Mouse (Mus musculus) thymus, postnatal 36 days (tissue): ENCODE data around the gene Trhde.

Experiments used
- DNase-seq, 2 experiments: peaks; one replicate each; pipeline ENCODE4 v3.0.0; 2022; ENCODE audit warnings: mixed read lengths in 2 of 2

Gene Trhde

DNA sequence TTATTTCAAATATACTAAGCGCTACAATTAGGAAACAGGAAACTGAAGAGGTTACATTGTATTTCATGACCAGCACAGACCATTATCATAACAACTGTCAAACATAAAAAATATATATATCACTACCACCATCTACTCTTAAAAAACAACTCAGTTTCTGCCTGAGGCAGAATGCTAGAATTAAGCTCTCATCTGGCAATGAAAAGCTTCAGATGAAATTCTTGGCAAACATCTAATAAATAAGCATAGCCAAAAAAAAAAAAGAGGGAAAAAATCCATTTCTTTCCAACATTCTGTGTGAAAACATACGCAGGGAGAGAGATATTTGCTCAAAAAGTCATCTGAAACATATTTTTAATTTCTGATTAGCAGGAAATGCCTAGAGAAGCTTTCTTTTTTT lies 67.0 kb downstream of the Trhde start:
- DNase-seq, result no peak

DNA sequence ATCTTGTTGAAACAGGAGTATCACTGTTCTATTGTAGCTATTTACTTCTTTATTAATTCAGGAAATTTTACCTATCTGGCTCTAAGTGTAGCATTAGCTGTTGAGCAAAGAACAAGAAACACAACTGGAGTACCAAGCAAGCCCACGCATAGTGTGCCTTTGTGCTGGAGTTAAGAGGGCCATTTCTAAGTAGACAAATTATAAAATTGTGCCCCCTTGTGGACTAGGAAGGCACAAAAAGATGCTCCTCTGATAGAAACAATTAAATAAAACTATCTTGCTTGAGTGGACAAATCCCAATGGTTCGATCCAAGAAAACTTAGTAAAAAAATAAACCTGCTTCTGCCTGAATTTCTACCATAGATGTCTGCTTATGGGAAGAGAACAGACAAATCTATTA lies 76.5 kb downstream of the Trhde start:
- DNase-seq, result no peak

DNA sequence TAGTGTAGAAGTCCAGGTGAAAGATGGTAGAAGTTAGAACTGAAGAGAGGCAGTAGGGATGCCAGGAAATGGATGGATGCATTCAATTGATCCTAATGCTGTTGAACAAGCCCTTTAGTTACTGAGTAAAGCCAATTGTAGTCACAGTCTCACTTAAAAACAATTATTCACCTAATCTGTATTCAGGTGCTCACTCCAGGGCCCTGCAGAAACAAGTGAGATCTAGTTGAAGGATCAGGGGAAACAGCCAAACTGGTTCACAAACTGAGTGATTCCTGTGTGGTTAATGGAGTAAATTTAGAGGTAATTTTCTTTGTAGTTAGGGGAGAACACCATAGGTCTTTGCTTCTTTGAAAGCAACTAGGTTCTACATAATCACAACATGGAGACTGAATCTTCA lies 100.3 kb downstream of the Trhde start:
- no peak for DNase-seq

DNA sequence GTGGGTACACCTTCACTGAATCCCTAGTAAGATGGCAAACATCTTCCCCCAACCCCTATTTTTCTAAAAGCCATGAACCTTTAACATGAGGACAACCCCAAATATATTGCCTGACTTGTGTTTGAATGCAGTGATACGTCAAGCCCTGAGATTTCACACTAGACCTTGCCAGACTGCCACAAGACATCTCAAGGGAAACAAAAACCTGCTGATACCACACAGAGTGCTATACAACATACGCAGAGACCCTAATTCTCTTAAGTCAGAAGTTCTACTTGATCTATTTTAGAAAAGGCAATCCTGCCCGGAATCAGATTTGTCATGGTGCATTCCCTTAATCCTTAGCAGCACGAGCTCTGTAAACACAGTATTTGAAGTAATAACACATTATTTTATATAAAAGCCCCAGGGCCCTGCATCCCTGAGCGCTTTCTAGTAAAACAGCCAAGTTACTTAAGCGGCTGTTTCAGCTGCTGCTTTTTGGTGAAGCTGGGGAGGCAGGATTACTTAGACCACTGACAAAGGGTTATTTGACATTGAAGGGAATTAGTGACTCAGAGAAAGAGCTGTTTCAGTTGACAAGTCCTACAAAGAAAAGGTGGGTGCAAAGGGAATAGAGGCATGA lies 130.2 kb downstream of the Trhde start:
- DNase-seq, result no peak

DNA sequence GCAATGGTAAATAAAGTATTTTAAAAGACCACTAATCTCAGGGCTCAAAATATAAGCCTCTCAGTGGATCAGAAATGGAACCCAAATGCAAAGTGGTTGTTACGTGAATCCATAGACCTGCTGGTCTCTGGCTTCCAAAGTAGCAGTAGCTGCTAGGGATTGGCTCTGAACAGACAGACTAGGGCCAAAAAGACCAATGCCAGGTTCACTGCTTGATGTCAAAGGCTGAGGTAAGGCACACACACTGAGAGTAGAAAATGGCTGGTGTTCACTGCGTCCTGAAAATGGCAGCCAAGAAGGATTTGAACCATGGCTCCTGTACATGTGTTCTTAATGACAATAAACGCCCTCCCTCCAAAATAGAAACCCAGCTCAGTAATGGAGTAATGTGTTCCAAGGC lies 209.1 kb downstream of the Trhde start:
- DNase-seq, result no peak

DNA sequence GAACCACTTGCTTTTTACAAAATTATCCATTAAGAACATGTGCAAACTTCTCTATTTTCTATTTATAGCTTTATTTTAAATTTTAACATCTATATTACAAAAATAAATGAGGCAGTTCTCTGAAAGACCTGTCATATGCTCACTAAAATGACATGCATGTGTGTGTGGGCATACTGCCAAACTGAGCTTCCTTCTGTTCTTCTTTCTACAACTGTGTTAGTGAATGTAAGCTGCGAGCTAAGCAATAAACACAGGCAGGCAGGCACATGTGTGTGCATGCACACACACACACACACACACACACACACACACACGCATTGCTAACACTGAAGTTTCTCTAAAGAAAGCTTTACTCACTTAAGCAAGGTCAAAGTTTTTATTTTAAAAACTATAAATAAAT lies 223.2 kb downstream of the Trhde start:
- no peak for DNase-seq

DNA sequence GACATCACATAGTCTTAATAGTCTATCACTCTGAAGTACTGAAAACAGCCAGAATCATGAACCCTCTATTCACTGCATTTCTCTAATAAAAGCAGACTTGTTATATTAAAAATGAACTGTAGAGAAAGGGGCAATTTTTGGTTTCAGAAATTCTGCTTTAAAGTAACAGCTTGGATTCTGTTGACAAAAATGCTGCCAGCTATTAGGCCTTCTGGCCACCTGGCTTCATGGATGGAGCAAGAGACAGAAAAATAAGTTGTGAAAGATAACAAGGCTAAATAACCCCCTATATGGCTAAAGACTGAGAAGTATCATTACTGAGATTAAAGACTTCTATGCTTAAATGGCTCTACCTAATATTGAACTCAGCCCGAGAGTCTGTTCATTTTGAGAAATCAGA lies 234.2 kb downstream of the Trhde start:
- DNase-seq, result no peak

DNA sequence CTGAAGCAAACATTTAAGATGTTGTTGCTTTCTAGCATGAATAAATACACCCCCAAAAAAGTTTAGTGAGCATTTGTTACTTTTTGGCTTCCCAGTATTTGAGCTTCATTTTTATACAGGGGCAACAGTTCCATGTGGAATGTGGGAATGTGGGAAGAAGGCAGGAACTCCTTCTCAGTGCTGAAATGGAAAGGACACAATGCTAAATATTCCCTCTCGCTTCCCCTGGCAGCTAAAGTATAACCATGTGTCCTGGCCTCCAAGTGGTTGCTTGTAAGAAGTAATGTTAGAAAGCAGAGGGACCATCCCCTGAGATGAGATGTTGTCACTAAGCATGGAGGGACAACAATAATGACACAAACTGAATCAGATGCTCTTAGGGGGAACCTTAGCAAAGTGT lies 292.9 kb downstream of the Trhde start:
- no peak for DNase-seq

DNA sequence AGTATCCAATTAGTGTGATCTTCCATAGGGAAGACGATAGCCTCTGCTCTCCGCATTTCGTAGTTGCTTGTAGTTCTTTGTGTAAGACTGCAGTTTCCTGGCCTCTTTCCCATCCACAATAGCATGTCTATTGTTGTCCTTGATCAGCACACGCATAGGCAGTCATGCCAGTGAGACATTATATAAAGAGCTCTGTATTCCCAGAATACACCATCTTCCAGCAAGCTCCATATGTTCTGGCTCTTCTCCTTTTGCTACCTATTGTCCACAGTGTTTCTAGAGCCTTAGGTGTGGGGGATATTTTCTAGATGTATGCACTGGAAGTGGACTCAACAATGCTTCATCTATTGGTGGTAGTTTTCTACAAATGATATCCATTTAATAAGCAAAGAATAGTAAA lies 313.3 kb downstream of the Trhde start:
- DNase-seq, result no peak

DNA sequence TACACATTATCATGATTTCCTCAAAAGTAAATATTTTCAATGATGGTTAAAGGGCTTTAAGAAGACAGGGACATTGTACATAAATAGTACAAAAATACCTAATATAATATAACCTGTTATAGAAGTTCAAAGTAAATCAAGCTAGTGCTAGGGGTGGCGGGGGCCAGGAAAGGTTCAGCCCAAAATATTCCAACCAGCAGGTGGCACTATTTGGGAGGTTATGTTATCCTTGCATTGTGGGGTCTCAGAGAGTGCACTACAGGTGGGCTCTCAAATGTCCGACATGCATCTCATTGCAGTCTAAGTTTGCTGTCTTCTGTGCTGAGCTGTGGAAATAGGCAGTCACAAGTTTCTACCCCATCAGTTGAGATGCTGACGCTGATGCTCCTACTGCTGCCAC lies 346.5 kb downstream of the Trhde start:
- no peak for DNase-seq

DNA sequence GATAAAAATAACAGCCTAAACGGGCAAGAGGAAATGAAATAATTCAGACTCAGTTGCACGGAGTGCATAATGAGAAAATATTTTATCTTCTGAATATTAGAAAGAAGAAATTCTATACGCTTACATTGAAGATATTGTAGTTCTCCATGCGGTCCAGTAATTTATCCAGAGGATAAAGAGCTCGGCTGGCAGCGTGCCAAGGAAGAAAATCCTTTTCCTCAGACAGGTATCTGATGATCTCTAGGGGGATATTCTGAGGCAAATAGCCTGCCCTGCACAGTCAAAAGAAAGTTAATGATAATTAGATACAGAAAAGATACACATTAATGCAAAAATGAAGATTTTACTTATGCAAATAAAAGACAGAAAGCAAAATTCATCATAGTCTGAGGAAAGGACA lies 354.0 kb downstream of the Trhde start:
- DNase-seq, result no peak

DNA sequence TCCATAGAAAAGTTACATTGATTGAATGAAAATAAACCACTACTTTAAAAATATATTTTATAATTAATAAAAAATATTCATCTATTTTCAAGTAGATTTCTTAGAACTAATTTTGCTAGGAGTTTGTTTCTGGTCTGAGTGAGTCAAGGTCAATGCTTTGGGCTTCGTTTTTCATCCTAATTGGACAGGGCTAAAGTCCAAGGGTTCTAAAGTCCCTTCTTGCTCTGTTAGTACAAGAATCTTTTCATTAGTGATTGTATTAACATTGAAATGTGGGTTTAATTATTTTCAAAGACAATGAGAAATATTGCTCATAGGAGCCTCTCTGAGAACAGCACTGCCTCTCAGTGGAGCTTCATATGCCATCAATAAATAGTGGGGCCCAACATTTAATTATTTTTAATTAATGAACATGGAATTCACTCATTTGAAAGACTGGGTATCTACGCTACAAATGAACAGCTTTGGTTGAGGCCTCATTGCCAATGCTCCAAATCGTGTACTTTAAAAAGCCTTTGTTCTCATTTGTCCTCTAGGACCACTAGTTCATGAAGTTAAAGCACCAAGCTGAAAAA lies 383.1 kb downstream of the Trhde start:
- DNase-seq, result no peak

DNA sequence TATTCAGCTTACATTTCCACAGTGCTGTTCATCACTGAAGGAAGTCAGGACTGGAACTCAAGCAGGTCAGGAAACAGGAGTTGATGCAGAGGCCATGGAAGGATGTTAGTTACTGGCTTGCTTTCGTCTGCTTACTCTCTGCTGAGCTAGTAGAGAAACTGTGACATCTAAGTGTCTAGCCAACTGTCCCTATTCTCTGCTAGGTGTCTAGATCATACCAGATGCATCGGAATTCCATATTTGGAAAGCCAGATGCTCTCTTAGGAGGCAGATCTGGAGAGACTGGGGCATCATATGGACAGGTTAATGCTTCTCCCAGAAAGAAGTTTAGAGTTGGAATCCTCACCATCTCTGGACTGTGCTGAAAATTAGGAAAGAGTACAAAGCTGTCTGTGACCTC lies 386.4 kb downstream of the Trhde start:
- no peak for DNase-seq

DNA sequence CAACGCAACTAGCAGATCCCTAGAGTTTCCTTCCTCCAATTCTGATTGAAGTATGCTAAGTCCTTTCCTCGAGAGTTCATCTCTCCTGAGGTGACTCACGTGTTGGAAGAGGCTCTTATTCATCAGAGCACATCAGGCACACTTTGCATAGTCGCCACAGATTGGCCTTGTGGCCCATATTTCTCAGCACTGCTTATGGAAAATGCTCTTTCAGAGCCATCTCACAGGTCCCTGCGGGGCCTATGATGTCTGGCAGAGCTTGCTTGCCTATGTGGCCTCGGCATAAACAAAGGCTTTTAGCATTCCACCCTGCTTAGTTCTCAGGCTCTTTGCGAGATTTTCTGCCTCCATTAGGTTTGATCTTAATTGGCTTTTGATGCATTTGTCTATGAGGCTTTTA lies 396.8 kb downstream of the Trhde start:
- DNase-seq, result no peak

DNA sequence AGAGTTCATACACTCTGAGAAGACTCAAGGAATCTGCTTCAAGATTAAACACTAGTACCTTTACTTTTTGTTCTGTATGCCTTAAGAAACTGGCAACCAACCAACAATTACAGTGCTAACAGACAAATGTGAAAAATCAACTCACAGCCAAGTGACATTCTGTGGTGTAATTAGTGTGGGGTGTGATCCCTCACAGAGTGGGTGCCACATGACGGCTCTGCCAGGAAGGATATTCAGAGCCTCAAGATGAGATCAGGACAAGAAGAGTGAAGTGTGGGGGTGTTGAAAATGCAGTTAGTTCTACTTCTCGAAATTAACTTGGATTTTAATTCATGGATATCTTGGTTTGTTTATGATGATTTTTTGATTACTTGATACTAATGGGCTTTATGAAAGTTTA lies 398.3 kb downstream of the Trhde start:
- no peak for DNase-seq

DNA sequence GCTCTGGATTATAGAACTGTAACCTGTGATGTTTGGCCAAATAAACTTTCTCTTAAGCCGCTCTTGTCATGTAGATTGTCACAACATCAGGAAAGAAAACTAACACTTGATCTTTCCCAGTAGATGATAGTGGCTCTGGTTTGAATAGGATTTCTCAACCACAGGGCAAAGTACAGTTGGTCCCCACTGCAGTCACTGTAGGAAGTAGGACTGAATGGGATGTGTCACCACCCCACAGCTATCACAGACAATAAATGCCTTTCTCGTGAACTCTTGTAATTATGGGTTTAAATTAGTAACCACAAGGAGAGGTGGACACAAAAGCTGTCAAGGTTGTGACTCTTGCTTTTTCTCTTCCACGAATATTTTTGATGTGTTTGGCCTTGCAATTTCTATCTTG lies 431.3 kb downstream of the Trhde start:
- no peak for DNase-seq

DNA sequence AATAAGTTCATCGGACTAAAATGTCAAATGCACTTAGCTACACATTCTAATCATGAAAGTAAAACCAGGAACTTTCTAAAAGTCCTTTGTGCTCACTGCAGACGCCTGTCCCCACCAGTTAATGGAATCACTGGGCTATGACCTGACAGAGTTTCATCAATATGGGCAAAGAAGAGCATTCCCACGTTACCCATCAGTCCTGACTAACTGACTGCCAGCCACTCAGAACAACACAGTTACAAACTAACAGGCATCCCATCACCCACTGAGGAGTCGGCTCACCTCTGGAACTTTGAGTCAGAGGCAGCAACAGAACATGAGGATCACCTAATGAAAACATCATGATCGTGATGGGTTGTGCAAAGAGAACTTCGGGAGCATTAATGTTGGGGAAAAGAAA lies 438.7 kb downstream of the Trhde start:
- DNase-seq, result no peak

DNA sequence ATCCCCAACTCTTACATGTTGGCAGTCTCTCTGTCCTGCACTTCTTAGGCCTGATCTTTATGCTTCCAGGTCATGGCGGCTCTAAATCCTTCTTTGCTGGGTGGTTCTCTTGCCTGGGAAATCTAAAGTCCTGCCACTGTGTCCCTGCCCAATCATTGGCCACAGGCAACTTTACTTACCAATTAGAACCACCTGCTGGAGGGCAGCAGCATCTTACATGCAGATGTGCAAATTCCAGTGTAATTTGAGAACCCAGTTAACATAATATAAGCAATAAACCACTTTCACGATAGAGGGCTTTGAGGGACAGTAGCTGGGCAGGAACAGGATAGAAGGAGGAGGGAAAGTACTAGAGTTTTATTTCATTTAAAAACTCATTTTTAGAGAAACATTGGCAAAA lies 439.5 kb downstream of the Trhde start:
- DNase-seq, result no peak
